Mouse (Mus musculus) forelimb bud, embryonic 11.5 days (tissue): Measurements from ENCODE around the gene Tsc2.

ENCODE experiments used
- DNase-seq: peaks from one replicate; pipeline ENCODE4 v3.0.0-alpha.2; 2012; ENCODE audit warnings: low read depth, low spot score

The Tsc2 gene

DNA sequence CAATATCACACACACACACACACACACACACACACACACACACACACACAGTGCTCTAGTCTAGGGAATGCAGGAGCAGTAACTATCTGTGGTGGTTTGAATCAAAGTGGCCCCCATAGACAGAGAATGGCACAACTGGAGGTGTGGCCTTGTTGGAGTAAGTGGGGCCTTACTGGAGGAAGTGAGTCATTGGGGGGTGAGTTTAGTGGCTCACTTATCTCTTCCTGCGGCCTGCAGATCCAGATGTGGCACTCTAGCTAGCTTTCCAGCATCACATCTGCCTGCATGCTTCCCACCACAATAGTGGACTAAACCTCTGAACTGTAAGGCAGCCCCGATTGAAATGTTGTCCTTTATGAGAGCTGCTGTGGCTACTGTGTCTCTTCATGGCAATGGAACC is 21.7 kb downstream of the Tsc2 start:
- no peak for DNase-seq

DNA sequence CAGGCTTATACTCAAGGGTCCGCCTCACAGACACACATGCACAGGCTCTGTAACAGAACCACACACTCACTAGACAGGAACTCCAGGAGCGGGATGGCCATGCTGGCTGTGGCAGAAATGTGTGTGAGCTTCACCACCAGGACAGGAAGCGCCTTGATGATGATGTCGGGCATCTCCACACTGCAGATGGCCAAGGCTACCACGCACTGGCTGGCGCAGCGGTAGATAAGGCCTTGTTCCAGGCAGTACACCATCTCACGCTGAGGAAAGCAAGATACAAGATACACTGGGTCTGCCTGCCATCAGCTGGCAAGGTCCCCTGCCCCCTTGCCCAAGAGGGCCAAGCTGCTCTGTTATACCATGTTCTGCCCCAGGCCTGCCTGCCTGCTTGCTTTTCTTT is 23.6 kb downstream of the Tsc2 start:
- DNase-seq, result no peak

- DNase-seq, result no peak
Measured at GRCm38 (mm10) chr17:24608370-24608769, 24.1 kb downstream of the Tsc2 start.

- no peak for DNase-seq
Measured at GRCm38 (mm10) chr17:24604557-24604956, 27.9 kb downstream of the Tsc2 start.

DNA sequence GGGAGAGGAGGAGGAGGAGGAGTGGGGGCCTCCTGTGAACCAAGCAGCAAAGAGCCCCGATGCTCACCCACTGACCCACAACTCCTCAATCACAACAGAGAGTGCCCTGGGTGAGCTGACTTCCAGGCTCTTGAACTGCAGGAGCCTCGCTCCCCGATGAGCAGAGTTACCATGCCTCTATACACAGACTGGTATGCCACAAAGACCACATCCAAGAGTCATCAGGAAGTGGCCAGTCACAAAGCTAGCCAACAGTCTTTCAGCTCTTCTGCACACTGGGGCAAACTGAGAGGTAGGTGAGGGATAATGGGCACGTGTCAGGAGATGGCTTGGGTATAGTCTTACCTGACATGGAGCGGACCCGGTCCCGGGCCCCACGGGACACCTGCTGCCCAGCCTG is 28.5 kb downstream of the Tsc2 start:
- DNase-seq, result no peak

DNA sequence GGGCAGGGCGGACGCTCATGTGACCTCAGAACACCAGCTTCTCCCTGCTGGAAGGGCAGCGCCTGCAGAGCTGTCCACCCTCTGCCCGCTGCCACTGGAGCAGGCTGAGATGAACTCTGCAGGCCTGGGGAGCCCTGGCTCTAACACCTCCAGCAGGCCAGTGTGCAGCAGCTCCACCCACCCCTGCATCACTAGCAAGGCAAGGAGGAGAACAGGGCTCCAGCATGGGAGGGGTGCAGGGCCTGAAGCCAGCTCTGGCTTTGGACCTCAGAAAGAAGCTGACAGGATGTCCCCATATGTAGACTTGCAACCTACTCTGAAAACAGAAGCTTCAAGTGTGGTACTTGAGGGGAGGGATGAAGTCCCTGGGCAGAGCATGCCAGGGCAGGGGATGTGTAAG is 31.9 kb downstream of the Tsc2 start:
- no peak for DNase-seq

- DNase-seq, result no peak
Measured at GRCm38 (mm10) chr17:24597989-24598388, 34.4 kb downstream of the Tsc2 start.

- no peak for DNase-seq
Measured at GRCm38 (mm10) chr17:24596471-24597183, 35.8 kb downstream of the Tsc2 start.

- DNase-seq, result no peak
Measured at GRCm38 (mm10) chr17:24596073-24596466, 36.4 kb downstream of the Tsc2 start.

GRCm38 (mm10) chr17:24595126-24596072 is 37.0 kb downstream of the Tsc2 start:
- peak; percentile 17 for DNase-seq

GRCm38 (mm10) chr17:24593992-24594890 is 38.2 kb downstream of the Tsc2 start:
- no peak for DNase-seq

GRCm38 (mm10) chr17:24593248-24593647 is 39.2 kb downstream of the Tsc2 start:
- no peak for DNase-seq

- DNase-seq, result no peak
Measured at GRCm38 (mm10) chr17:24591695-24592094, 40.7 kb downstream of the Tsc2 start.

- no peak for DNase-seq
Measured at GRCm38 (mm10) chr17:24590943-24591342, 41.5 kb downstream of the Tsc2 start.

GRCm38 (mm10) chr17:24586532-24586931 is 45.9 kb downstream of the Tsc2 start:
- DNase-seq, result no peak

- no peak for DNase-seq
Measured at GRCm38 (mm10) chr17:24584520-24584919, 47.9 kb downstream of the Tsc2 start.

GRCm38 (mm10) chr17:24583599-24584460 is 48.6 kb downstream of the Tsc2 start:
- DNase-seq, result no peak

DNA sequence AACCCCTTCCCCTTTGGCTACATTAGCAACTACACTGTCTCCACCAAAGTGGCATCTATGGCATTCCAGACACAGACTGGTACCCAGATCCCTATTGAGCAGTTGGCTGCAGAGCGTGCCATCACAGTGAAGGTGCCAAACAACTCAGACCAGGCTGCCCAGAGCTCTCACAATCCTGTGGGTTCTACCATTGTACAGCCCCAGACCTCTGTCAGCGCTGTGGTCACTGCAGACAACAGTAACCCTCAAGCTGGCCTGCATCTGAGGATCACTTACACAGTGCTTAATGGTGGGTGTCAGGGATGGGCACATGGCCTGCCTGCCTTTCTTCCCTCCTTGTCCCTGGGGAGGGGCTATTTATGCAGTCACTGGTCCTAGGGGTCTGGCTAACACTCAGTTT is 52.1 kb downstream of the Tsc2 start:
- DNase-seq, result no peak

- DNase-seq, result no peak
Measured at GRCm38 (mm10) chr17:24579532-24579931, 52.9 kb downstream of the Tsc2 start.

DNA sequence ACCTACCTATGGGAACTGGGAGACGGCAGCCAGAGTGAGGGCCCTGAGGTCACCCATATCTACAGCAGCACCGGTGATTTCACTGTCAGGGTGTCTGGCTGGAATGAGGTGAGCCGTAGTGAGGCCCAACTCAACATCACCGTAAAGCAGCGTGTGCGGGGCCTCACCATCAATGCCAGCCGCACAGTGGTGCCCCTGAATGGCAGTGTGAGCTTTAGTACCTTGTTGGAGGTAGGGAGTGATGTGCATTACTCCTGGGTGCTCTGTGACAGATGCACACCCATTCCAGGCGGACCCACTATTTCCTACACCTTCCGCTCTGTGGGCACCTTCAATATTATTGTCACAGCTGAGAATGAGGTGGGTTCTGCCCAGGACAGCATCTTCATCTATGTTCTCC is 58.6 kb downstream of the Tsc2 start:
- DNase-seq, result no peak
